Mouse (Mus musculus): ENCODE data around the gene Clic1.

GRCm38 (mm10) chr17:35031880-35032279 is 17.9 kb upstream of the Clic1 start:
- TF ChIP-seq CTCF (conservative IDR thresholded peaks at IDR 0.05 in 1 of 2, IDR thresholded peaks at IDR 0.05 in 1 of 2; ENCODE audit: low read depth in 2 of 2, low read length in 2 of 2): no peak
- TF ChIP-seq ETS1 (conservative IDR thresholded peaks at IDR 0.05; ENCODE audit: low read depth, low read length): no peak
- no peak for TF ChIP-seq NELFE (IDR thresholded peaks at IDR 0.05; ENCODE audit: low read depth, low read length)
- no peak for TF ChIP-seq USF1 (IDR thresholded peaks at IDR 0.05; ENCODE audit: low read depth, low read length)
- TF ChIP-seq POLR2A (IDR thresholded peaks at IDR 0.05; ENCODE audit: low read depth, low read length): no peak
- TF ChIP-seq JUND (conservative IDR thresholded peaks at IDR 0.05; ENCODE audit: low read depth, low read length): no peak
- TF ChIP-seq EP300 (IDR thresholded peaks at IDR 0.05; ENCODE audit: low read length): no peak
- TF ChIP-seq ZMIZ1 (IDR thresholded peaks at IDR 0.05; ENCODE audit: low read depth, low read length): no peak
- no peak for TF ChIP-seq E2F4 (IDR thresholded peaks at IDR 0.05; ENCODE audit: insufficient replicate concordance, low read depth, low read length)
- TF ChIP-seq MXI1 (IDR thresholded peaks at IDR 0.05; ENCODE audit: low read depth, low read length): no peak
